ENCODE assay signal across 29 mouse cellular contexts in genomic region chr16:67175386-67175785, GRCm38 (mm10).
DNase-seq lines count a peak whose midpoint lies in the region; ATAC-seq and TF ChIP-seq lines count a peak whose summit lies in the region.
"Had no signal": no experiment of that assay in that cellular context is flagged by ENCODE, and none has a peak within 500 bp of the region (broad histone marks: within the 10 kb centered on the region; RNA-seq: fewer than 3 reads in every experiment).

No protein-coding gene starts in this region.

- H3K9ac ChIP-seq in midbrain, embryonic 11.5 days (ENCODE audit: low read length), result no peak overlapping the region
- no peak overlapping the region for H3K9ac ChIP-seq in midbrain, embryonic 15.5 days
- H3K9ac ChIP-seq in forebrain, embryonic 13.5 days, result no peak overlapping the region
- H3K9ac ChIP-seq in midbrain, embryonic 13.5 days (replicated peaks), result no peak overlapping the region
- H3K9ac ChIP-seq: heart, embryonic 13.5 days; limb, embryonic 15.5 days; liver, embryonic 13.5 days; stomach, embryonic 15.5 days had no signal

- intact Hi-C loops in gastrocnemius, adult 2 months (cut with DNase I), result no loop called here

- no peaks in the 10 kb centered on the region for H3K9me3 ChIP-seq in midbrain, embryonic 11.5 days (ENCODE audit: control insufficient read depth, low read length)
- no peaks in the 10 kb centered on the region for H3K9me3 ChIP-seq in midbrain, embryonic 15.5 days
- no peaks in the 10 kb centered on the region for H3K9me3 ChIP-seq in forebrain, embryonic 13.5 days (replicated peaks)
- no peaks in the 10 kb centered on the region for H3K9me3 ChIP-seq in midbrain, embryonic 13.5 days
- H3K9me3 ChIP-seq: heart, embryonic 13.5 days; hindbrain, embryonic 10.5 days; limb, embryonic 10.5 days; limb, embryonic 15.5 days; liver, embryonic 13.5 days; stomach, embryonic 15.5 days had no signal

- TF ChIP-seq CTCF in brain, embryonic 14.5 days (IDR thresholded peaks at IDR 0.05; ENCODE audit: borderline replicate concordance, extremely low read depth, insufficient read depth, insufficient read length), result no peak
- TF ChIP-seq CTCF in gastrocnemius, adult 2 months (IDR thresholded peaks at IDR 0.05), result no peak

- H3K36me3 ChIP-seq in midbrain, embryonic 11.5 days (ENCODE audit: control insufficient read depth, insufficient read depth, low read length), result no peaks in the 10 kb centered on the region
- no peaks in the 10 kb centered on the region for H3K36me3 ChIP-seq in midbrain, embryonic 15.5 days (replicated peaks)
- H3K36me3 ChIP-seq in forebrain, embryonic 13.5 days (ENCODE audit: poor library complexity, severe bottlenecking), result no peaks in the 10 kb centered on the region
- H3K36me3 ChIP-seq in midbrain, embryonic 13.5 days, result no peaks in the 10 kb centered on the region
- H3K36me3 ChIP-seq: heart, embryonic 13.5 days; hindbrain, embryonic 10.5 days; limb, embryonic 10.5 days; limb, embryonic 15.5 days; liver, embryonic 13.5 days; stomach, embryonic 15.5 days had no signal

- no peaks in the 10 kb centered on the region for H3K27me3 ChIP-seq in midbrain, embryonic 11.5 days (ENCODE audit: control insufficient read depth, insufficient read depth, low read length)
- H3K27me3 ChIP-seq in midbrain, embryonic 15.5 days (replicated peaks), result no peaks in the 10 kb centered on the region
- no peaks in the 10 kb centered on the region for H3K27me3 ChIP-seq in forebrain, embryonic 13.5 days
- no peaks in the 10 kb centered on the region for H3K27me3 ChIP-seq in midbrain, embryonic 13.5 days
- H3K27me3 ChIP-seq: heart, embryonic 13.5 days; limb, embryonic 15.5 days; liver, embryonic 13.5 days; stomach, embryonic 15.5 days had no signal

- TF ChIP-seq POLR2A in brain, embryonic 14.5 days (IDR thresholded peaks at IDR 0.05; ENCODE audit: borderline replicate concordance, extremely low read depth, insufficient read depth, insufficient read length, poor library complexity, severe bottlenecking), result no peak

- H3K4me3 ChIP-seq in midbrain, embryonic 11.5 days (ENCODE audit: low read depth, low read length), result no peak overlapping the region
- H3K4me3 ChIP-seq in midbrain, embryonic 15.5 days, result no peak overlapping the region
- H3K4me3 ChIP-seq in forebrain, embryonic 13.5 days, result no peak overlapping the region
- no peak overlapping the region for H3K4me3 ChIP-seq in midbrain, embryonic 13.5 days (replicated peaks)
- H3K4me3 ChIP-seq in gastrocnemius, adult 2 months, result no peak overlapping the region
- H3K4me3 ChIP-seq: heart, embryonic 13.5 days; hindbrain, embryonic 10.5 days; limb, embryonic 10.5 days; limb, embryonic 15.5 days; liver, embryonic 13.5 days; myocyte; stomach, embryonic 15.5 days had no signal

- DNase-seq in midbrain, embryonic 11.5 days (ENCODE audit: low spot score, missing footprints), result no peak
- DNase-seq in brain, embryonic 14.5 days (ENCODE audit: low read depth), result peak; percentile 87
- no peak for DNase-seq in urinary bladder, postnatal 25 days (ENCODE audit: low spot score)
- DNase-seq in lung, postnatal 14 days, result no peak
- no peak for DNase-seq in gastrocnemius, adult 2 months
- DNase-seq: adrenal gland, adult 2 months; adrenal gland, postnatal 36 days; B cell, adult 2 months; cerebellum, adult 8-10 months; cerebellum, postnatal 25 days; heart, postnatal 14 days; kidney, postnatal 14 days; layer of hippocampus, postnatal 36 days; liver, embryonic 13.5 days; lung, adult 18-20 months; right cerebral cortex, postnatal 25 days had no signal

- H3K4me2 ChIP-seq in midbrain, embryonic 11.5 days, result no peak overlapping the region
- no peak overlapping the region for H3K4me2 ChIP-seq in midbrain, embryonic 15.5 days
- H3K4me2 ChIP-seq in forebrain, embryonic 13.5 days, result no peak overlapping the region
- H3K4me2 ChIP-seq in midbrain, embryonic 13.5 days (replicated peaks), result no peak overlapping the region
- H3K4me2 ChIP-seq: heart, embryonic 13.5 days; limb, embryonic 15.5 days; liver, embryonic 13.5 days; stomach, embryonic 15.5 days had no signal

- no peaks in the 10 kb centered on the region for H3K4me1 ChIP-seq in midbrain, embryonic 11.5 days (ENCODE audit: control insufficient read depth, insufficient read depth, low read length)
- H3K4me1 ChIP-seq in midbrain, embryonic 15.5 days, result no peaks in the 10 kb centered on the region
- H3K4me1 ChIP-seq in forebrain, embryonic 13.5 days, result peaks cover 2% of the 10 kb centered on the region; the same call in 1 of the 2 replicates
- H3K4me1 ChIP-seq in midbrain, embryonic 13.5 days (replicated peaks), result no peaks in the 10 kb centered on the region; the same call in 1 of the 2 replicates
- H3K4me1 ChIP-seq: heart, embryonic 13.5 days; hindbrain, embryonic 10.5 days; limb, embryonic 10.5 days; limb, embryonic 15.5 days; liver, embryonic 13.5 days; stomach, embryonic 15.5 days had no signal

- H3K27ac ChIP-seq in midbrain, embryonic 11.5 days (ENCODE audit: low read depth, low read length), result no peak overlapping the region
- H3K27ac ChIP-seq in midbrain, embryonic 15.5 days, result no peak overlapping the region
- H3K27ac ChIP-seq in forebrain, embryonic 13.5 days, result no peak overlapping the region
- no peak overlapping the region for H3K27ac ChIP-seq in midbrain, embryonic 13.5 days
- no peak overlapping the region for H3K27ac ChIP-seq in gastrocnemius, adult 2 months
- H3K27ac ChIP-seq: heart, embryonic 13.5 days; hindbrain, embryonic 10.5 days; limb, embryonic 10.5 days; limb, embryonic 15.5 days; liver, embryonic 13.5 days; stomach, embryonic 15.5 days had no signal

- ATAC-seq in midbrain, embryonic 11.5 days (ENCODE audit: low FRiP score), result 0 out of 2 replicates have a peak, but pooled peaks have one; percentile 44
- no peak; the same call in 1 of the 2 replicates for ATAC-seq in midbrain, embryonic 15.5 days (replicated peaks)
- ATAC-seq in forebrain, embryonic 13.5 days, result peak; percentile 90
- peak; percentile 76; the same call in 1 of the 2 replicates for ATAC-seq in midbrain, embryonic 13.5 days
- ATAC-seq: activated CD4-positive, CD25-positive, alpha-beta regulatory T cell, adult 4 months; hindbrain, embryonic 16.5 days; intestine, embryonic 16.5 days; lung, postnatal 0 days had no signal

- WGBS in midbrain, embryonic 11.5 days, result 70% methylated on average over 4 of the region's 4 CpGs
- WGBS in midbrain, embryonic 15.5 days, result 33% methylated on average over 4 of the region's 4 CpGs
- 43% methylated on average over 4 of the region's 4 CpGs for WGBS in forebrain, embryonic 13.5 days
- 40% methylated on average over 4 of the region's 4 CpGs for WGBS in midbrain, embryonic 13.5 days
